Mouse (Mus musculus): Measurements from ENCODE around the gene Stox1. TPM values are rescaled to one million over a fixed set of nuclear protein-coding genes. Genes with fewer than 3 reads are reported as not detected.

Stox1 gene
- polyA plus RNA-seq, 1 experiment = not detected

DNA sequence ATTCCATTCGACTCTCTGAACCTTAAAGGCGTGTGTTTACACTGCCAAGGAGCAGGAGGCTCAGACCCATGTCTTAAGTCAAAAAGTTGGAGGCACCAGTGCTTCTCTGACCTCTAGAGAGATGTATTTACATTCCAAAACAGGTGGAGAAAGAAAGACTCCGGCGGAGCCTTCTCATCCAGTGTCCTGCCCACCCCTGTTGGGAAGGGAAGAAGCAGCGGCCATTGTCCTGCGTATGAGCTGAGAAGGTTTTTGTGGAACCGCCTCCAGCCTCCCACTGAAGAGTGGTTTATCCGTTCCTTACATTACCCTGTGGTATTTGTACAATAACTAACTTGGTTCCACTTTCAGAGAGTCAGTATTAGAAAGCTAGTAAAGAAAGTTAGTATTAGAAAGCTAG lies 33.2 kb downstream of the Stox1 start:
- no peak overlapping the region for H3K4me3 ChIP-seq (ENCODE audit: insufficient read depth, poor library complexity, severe bottlenecking)
- no peaks in the 10 kb centered on the region for H3K79me2 ChIP-seq (ENCODE audit: control insufficient read depth, insufficient read depth)
- H3K36me3 ChIP-seq (ENCODE audit: control insufficient read depth, insufficient read depth) = no peaks in the 10 kb centered on the region
- no peak overlapping the region for H3ac ChIP-seq (ENCODE audit: control insufficient read depth, insufficient read length, low read depth)
- H3K27me3 ChIP-seq (ENCODE audit: control insufficient read depth, insufficient read depth, insufficient read length) = peaks cover 10% of the 10 kb centered on the region
- no peak for TF ChIP-seq MYOG (IDR thresholded peaks at IDR 0.05; ENCODE audit: control insufficient read depth, extremely low read depth, insufficient read length)
- TF ChIP-seq USF1 (IDR thresholded peaks at IDR 0.05; ENCODE audit: low read depth) = no peak
- TF ChIP-seq MYOD1 (IDR thresholded peaks at IDR 0.05; ENCODE audit: control insufficient read depth, insufficient read length, low read depth) = no peak
- TF ChIP-seq CTCF (IDR thresholded peaks at IDR 0.05; ENCODE audit: control insufficient read depth, insufficient read depth, insufficient read length) = no peak
- TF ChIP-seq MAX (IDR thresholded peaks at IDR 0.05) = no peak
- TF ChIP-seq FOSL1 (IDR thresholded peaks at IDR 0.05; ENCODE audit: insufficient read depth, low read length, poor library complexity, severe bottlenecking) = no peak
- H3K79me3 ChIP-seq (ENCODE audit: low read depth) = no peaks in the 10 kb centered on the region

GRCm38 (mm10) chr10:62692244-62692643 lies 33.7 kb downstream of the Stox1 start:
- Histone ChIP-seq H3K4me3 (ENCODE audit: insufficient read depth, poor library complexity, severe bottlenecking) (no peak overlapping the region), H3K79me2 (ENCODE audit: control insufficient read depth, insufficient read depth) (no peaks in the 10 kb centered on the region), H3K36me3 (ENCODE audit: control insufficient read depth, insufficient read depth) (no peaks in the 10 kb centered on the region), H3K79me3 (ENCODE audit: low read depth) (no peaks in the 10 kb centered on the region), H3K27me3 (ENCODE audit: control insufficient read depth, insufficient read depth, insufficient read length) (peaks cover 10% of the 10 kb centered on the region), H3ac (ENCODE audit: control insufficient read depth, insufficient read length, low read depth) (no peak overlapping the region)
- TF ChIP-seq CEBPB (IDR thresholded peaks at IDR 0.05; ENCODE audit: low read depth) (no peak), MYOG (IDR thresholded peaks at IDR 0.05; ENCODE audit: control insufficient read depth, extremely low read depth, insufficient read length) (no peak), MYOD1 (IDR thresholded peaks at IDR 0.05; ENCODE audit: control insufficient read depth, insufficient read length, low read depth) (no peak), FOSL1 (IDR thresholded peaks at IDR 0.05; ENCODE audit: insufficient read depth, low read length, poor library complexity, severe bottlenecking) (no peak), CTCF (IDR thresholded peaks at IDR 0.05; ENCODE audit: control insufficient read depth, insufficient read depth, insufficient read length) (no peak), MAX (IDR thresholded peaks at IDR 0.05) (no peak), USF1 (IDR thresholded peaks at IDR 0.05; ENCODE audit: low read depth) (no peak)

DNA sequence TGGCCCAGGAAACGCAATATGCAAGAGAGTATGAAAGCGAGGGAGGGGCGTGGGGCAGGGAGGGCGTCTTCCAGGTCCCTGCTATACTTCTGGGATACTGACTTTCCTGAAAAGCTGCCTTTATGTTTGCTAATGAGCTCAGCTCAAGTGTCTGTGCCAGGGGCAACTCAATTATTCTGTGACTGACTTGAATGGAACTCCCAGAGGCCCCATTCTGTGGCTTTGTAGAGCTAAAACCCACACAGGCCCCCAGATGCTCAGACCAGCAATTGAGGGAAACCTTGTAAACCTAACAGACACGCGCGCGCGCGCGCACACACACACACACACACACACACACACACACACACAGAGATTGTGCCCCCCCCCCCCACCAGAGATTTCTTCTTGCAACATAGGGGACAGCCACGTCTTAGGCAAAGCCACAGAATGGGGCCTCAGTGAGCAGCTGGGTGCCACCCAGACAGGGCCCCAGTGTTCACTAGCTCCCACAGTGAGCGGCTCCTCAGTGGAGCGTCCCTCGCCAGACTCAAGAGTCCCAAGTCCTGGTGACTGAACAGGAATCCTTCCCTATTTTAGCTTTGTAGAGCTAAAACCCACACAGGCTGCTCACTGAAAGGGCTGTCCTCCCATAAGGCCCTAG lies 38.8 kb downstream of the Stox1 start:
- TF ChIP-seq MYOG (IDR thresholded peaks at IDR 0.05; ENCODE audit: control insufficient read depth, extremely low read depth, insufficient read length) (no peak), MAX (IDR thresholded peaks at IDR 0.05) (no peak), CEBPB (IDR thresholded peaks at IDR 0.05; ENCODE audit: low read depth) (no peak), USF1 (IDR thresholded peaks at IDR 0.05; ENCODE audit: low read depth) (no peak), CTCF (IDR thresholded peaks at IDR 0.05; ENCODE audit: control insufficient read depth, insufficient read depth, insufficient read length) (no peak), MYOD1 (IDR thresholded peaks at IDR 0.05; ENCODE audit: control insufficient read depth, insufficient read length, low read depth) (no peak), FOSL1 (IDR thresholded peaks at IDR 0.05; ENCODE audit: insufficient read depth, low read length, poor library complexity, severe bottlenecking) (no peak)
- Histone ChIP-seq H3K36me3 (ENCODE audit: control insufficient read depth, insufficient read depth) (no peaks in the 10 kb centered on the region), H3ac (ENCODE audit: control insufficient read depth, insufficient read length, low read depth) (no peak overlapping the region), H3K27me3 (ENCODE audit: control insufficient read depth, insufficient read depth, insufficient read length) (peaks cover 26% of the 10 kb centered on the region), H3K79me3 (ENCODE audit: low read depth) (no peaks in the 10 kb centered on the region), H3K4me3 (ENCODE audit: insufficient read depth, poor library complexity, severe bottlenecking) (no peak overlapping the region), H3K79me2 (ENCODE audit: control insufficient read depth, insufficient read depth) (no peaks in the 10 kb centered on the region)

DNA sequence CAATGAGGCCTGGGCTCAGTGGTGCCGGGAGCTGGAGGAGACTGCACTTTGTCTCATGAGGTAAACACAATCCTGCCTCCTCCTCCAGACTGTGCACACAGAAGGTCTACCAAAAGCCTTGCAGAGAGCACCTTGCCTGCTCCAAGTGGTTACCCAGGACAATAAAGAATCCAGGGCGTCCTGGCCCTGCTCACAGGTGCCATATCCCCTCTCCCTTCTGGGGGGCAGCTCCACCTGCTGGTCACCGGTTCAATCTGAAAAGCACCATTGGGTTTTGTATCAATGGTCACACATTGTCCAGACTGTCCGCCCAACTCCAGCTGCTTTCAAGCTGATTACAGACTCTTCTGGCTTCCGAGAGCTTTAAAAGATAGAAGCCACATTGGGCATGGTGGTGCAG lies 42.9 kb downstream of the Stox1 start:
- no peaks in the 10 kb centered on the region for H3K36me3 ChIP-seq (ENCODE audit: control insufficient read depth, insufficient read depth)
- H3K79me3 ChIP-seq (ENCODE audit: low read depth) = no peaks in the 10 kb centered on the region
- no peak overlapping the region for H3K4me3 ChIP-seq (ENCODE audit: insufficient read depth, poor library complexity, severe bottlenecking)
- no peaks in the 10 kb centered on the region for H3K79me2 ChIP-seq (ENCODE audit: control insufficient read depth, insufficient read depth)
- no peak for TF ChIP-seq CEBPB (IDR thresholded peaks at IDR 0.05; ENCODE audit: low read depth)
- TF ChIP-seq MYOD1 (IDR thresholded peaks at IDR 0.05; ENCODE audit: control insufficient read depth, insufficient read length, low read depth) = no peak
- no peak for TF ChIP-seq FOSL1 (IDR thresholded peaks at IDR 0.05; ENCODE audit: insufficient read depth, low read length, poor library complexity, severe bottlenecking)
- TF ChIP-seq USF1 (IDR thresholded peaks at IDR 0.05; ENCODE audit: low read depth) = no peak
- no peak for TF ChIP-seq CTCF (IDR thresholded peaks at IDR 0.05; ENCODE audit: control insufficient read depth, insufficient read depth, insufficient read length)
- no peak for TF ChIP-seq MAX (IDR thresholded peaks at IDR 0.05)
- TF ChIP-seq MYOG (IDR thresholded peaks at IDR 0.05; ENCODE audit: control insufficient read depth, extremely low read depth, insufficient read length) = no peak
- no peak overlapping the region for H3ac ChIP-seq (ENCODE audit: control insufficient read depth, insufficient read length, low read depth)
- H3K27me3 ChIP-seq (ENCODE audit: control insufficient read depth, insufficient read depth, insufficient read length) = peaks cover 16% of the 10 kb centered on the region

- Histone ChIP-seq H3K27me3 (ENCODE audit: control insufficient read depth, insufficient read depth, insufficient read length) (peaks cover 23% of the 10 kb centered on the region), H3K4me3 (ENCODE audit: insufficient read depth, poor library complexity, severe bottlenecking) (no peak overlapping the region), H3ac (ENCODE audit: control insufficient read depth, insufficient read length, low read depth) (no peak overlapping the region), H3K79me2 (ENCODE audit: control insufficient read depth, insufficient read depth) (no peaks in the 10 kb centered on the region), H3K79me3 (ENCODE audit: low read depth) (no peaks in the 10 kb centered on the region), H3K36me3 (ENCODE audit: control insufficient read depth, insufficient read depth) (no peaks in the 10 kb centered on the region)
- TF ChIP-seq USF1 (IDR thresholded peaks at IDR 0.05; ENCODE audit: low read depth) (no peak), MYOG (IDR thresholded peaks at IDR 0.05; ENCODE audit: control insufficient read depth, extremely low read depth, insufficient read length) (no peak), MYOD1 (IDR thresholded peaks at IDR 0.05; ENCODE audit: control insufficient read depth, insufficient read length, low read depth) (no peak), CEBPB (IDR thresholded peaks at IDR 0.05; ENCODE audit: low read depth) (no peak), FOSL1 (IDR thresholded peaks at IDR 0.05; ENCODE audit: insufficient read depth, low read length, poor library complexity, severe bottlenecking) (no peak), CTCF (IDR thresholded peaks at IDR 0.05; ENCODE audit: control insufficient read depth, insufficient read depth, insufficient read length) (no peak), MAX (IDR thresholded peaks at IDR 0.05) (no peak)
Observed at GRCm38 (mm10) chr10:62679833-62680232, 46.1 kb downstream of the Stox1 start.
